Mouse (Mus musculus): ENCODE results near the gene Slc41a3. TPM values are rescaled to one million over a fixed set of nuclear protein-coding genes. Genes with fewer than 3 reads are reported as not detected.

Gene Slc41a3
- polyA plus RNA-seq, 1 experiment from 2014 or later, result 6.5 TPM

GRCm38 (mm10) chr6:90569736-90570383 is 34.7 kb upstream of the Slc41a3 start:
- H3K27ac ChIP-seq, result no peak overlapping the region
- H3K27me3 ChIP-seq, result no peaks in the 10 kb centered on the region
- no peak overlapping the region for H3K4me3 ChIP-seq
- no peaks in the 10 kb centered on the region for H3K36me3 ChIP-seq
- H3K9me3 ChIP-seq, result no peaks in the 10 kb centered on the region
- H3K4me1 ChIP-seq, result 0 out of 2 replicates have a peak, but pooled peaks cover 4% of the 10 kb centered on the region
- H3K9ac ChIP-seq, result no peak overlapping the region
- no peak for ATAC-seq (ENCODE audit: insufficient number of reproducible peaks, low FRiP score, low TSS enrichment, low read depth)
- no peak overlapping the region for H3K4me2 ChIP-seq
- WGBS, result 39% methylated on average over 12 of the region's 12 CpGs

GRCm38 (mm10) chr6:90570392-90570791 is 34.1 kb upstream of the Slc41a3 start:
- 72% methylated on average over 8 of the region's 8 CpGs for WGBS
- no peaks in the 10 kb centered on the region for H3K9me3 ChIP-seq
- no peaks in the 10 kb centered on the region for H3K27me3 ChIP-seq
- no peak overlapping the region for H3K4me2 ChIP-seq
- no peak for ATAC-seq (ENCODE audit: insufficient number of reproducible peaks, low FRiP score, low TSS enrichment, low read depth)
- no peak overlapping the region for H3K9ac ChIP-seq
- H3K4me1 ChIP-seq, result 0 out of 2 replicates have a peak, but pooled peaks cover 4% of the 10 kb centered on the region
- no peaks in the 10 kb centered on the region for H3K36me3 ChIP-seq
- H3K4me3 ChIP-seq, result no peak overlapping the region
- no peak overlapping the region for H3K27ac ChIP-seq

DNA sequence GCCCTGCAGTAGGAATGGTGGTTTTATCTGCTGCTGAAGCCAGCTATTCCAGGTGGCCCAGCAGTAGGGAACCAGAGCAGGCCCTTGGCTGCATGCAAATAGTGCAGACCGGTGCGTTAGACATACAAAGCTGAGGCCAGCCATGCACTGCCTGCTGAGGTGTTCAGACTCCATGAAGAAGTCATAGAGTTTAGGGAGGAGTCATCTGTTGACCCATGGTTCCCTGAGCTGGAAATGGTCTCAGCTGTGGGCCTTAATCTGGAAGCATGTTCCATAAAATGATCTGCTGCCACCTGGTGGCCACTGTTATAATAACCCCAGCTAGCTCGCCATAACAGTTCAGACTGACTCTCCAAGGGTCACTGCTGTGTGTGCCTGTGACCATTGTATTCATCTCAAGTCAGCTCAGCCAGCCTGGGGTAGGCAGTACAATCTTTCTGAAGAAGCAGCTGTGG is 29.2 kb upstream of the Slc41a3 start:
- 42% methylated on average over 3 of the region's 3 CpGs for WGBS
- H3K4me2 ChIP-seq, result no peak overlapping the region
- H3K9ac ChIP-seq, result no peak overlapping the region
- no peaks in the 10 kb centered on the region for H3K27me3 ChIP-seq
- H3K36me3 ChIP-seq, result no peaks in the 10 kb centered on the region
- H3K4me1 ChIP-seq, result no peaks in the 10 kb centered on the region
- H3K4me3 ChIP-seq, result no peak overlapping the region
- H3K9me3 ChIP-seq, result no peaks in the 10 kb centered on the region
- no peak for ATAC-seq (ENCODE audit: insufficient number of reproducible peaks, low FRiP score, low TSS enrichment, low read depth)
- H3K27ac ChIP-seq, result no peak overlapping the region

DNA sequence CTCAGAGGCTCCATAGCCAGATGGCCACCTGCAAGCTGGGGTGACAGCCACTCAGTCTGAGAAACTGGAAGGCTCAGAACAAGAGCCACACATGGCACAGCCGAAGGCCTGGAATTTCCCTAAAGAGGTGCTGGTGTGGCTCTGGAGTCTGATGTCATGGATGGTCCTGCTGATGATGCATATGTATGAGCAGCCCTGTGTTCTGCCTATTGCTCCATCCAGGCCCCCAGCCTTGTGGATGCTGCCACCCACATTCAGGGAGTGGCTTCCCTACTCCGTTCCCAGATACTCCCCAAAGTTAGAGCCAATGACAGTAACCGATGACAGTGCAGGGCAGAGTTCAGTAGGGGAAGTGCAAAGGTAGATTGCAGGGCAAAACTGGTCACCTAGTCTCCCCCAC is 26.4 kb upstream of the Slc41a3 start:
- no peak overlapping the region for H3K27ac ChIP-seq
- WGBS, result 58% methylated on average over 3 of the region's 3 CpGs
- H3K4me3 ChIP-seq, result no peak overlapping the region
- H3K4me2 ChIP-seq, result no peak overlapping the region
- H3K36me3 ChIP-seq, result no peaks in the 10 kb centered on the region
- ATAC-seq (ENCODE audit: insufficient number of reproducible peaks, low FRiP score, low TSS enrichment, low read depth), result no peak
- no peak overlapping the region for H3K9ac ChIP-seq
- no peaks in the 10 kb centered on the region for H3K4me1 ChIP-seq
- no peaks in the 10 kb centered on the region for H3K9me3 ChIP-seq
- H3K27me3 ChIP-seq, result no peaks in the 10 kb centered on the region

DNA sequence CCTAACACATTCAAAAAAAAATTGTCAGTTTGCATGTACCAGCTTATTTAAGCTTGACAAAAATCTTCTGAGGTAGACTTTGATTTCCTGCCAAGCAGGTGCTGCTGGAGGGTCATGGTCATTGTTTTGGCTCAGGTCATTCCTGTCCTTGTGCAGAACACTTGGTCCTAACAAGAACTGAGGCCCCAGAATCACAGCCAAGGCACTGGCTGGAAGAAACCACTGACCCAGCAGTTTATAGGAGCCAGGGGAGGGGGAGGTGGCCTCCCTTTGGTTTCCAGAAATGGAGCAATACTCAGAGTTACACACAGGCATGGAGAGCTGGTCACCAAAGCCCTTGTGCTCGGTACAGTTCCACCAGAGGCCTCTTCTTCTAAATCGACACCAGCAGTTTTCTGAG is 22.2 kb upstream of the Slc41a3 start:
- H3K4me3 ChIP-seq, result no peak overlapping the region
- no peak for ATAC-seq (ENCODE audit: insufficient number of reproducible peaks, low FRiP score, low TSS enrichment, low read depth)
- H3K4me1 ChIP-seq, result no peaks in the 10 kb centered on the region
- H3K4me2 ChIP-seq, result no peak overlapping the region
- no peak overlapping the region for H3K9ac ChIP-seq
- no peaks in the 10 kb centered on the region for H3K36me3 ChIP-seq
- no peak overlapping the region for H3K27ac ChIP-seq
- no peaks in the 10 kb centered on the region for H3K9me3 ChIP-seq
- WGBS, result 74% methylated on average over 2 of the region's 2 CpGs
- H3K27me3 ChIP-seq, result no peaks in the 10 kb centered on the region

GRCm38 (mm10) chr6:90588113-90588512 is 16.4 kb upstream of the Slc41a3 start:
- WGBS, result 32% methylated on average over 5 of the region's 5 CpGs
- Histone ChIP-seq H3K36me3 (no peaks in the 10 kb centered on the region), H3K4me2 (no peak overlapping the region), H3K4me1 (no peaks in the 10 kb centered on the region), H3K9ac (no peak overlapping the region), H3K27me3 (no peaks in the 10 kb centered on the region), H3K4me3 (no peak overlapping the region), H3K9me3 (no peaks in the 10 kb centered on the region), H3K27ac (no peak overlapping the region)
- no peak for ATAC-seq (ENCODE audit: insufficient number of reproducible peaks, low FRiP score, low TSS enrichment, low read depth)

DNA sequence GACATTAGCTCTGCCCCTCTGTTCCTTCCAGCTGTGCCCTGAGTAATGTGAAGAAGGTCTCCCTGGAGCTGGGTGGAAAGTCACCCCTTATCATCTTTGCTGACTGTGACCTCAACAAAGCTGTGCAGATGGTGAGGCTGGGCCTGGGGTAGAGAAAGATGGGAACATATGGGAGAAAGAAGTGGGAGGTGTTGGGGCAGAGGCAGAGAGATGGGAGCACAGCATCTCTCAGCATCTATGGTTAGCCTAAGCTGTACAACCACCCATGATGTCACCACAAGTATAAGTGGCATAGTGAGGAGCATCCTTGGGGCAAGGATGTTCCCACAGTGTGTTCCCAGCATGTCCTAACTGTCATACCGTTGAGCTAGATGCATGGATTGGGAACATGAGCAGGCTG is 13.8 kb upstream of the Slc41a3 start:
- H3K27me3 ChIP-seq, result no peaks in the 10 kb centered on the region
- no peak overlapping the region for H3K4me3 ChIP-seq
- H3K27ac ChIP-seq, result no peak overlapping the region
- H3K9me3 ChIP-seq, result no peaks in the 10 kb centered on the region
- H3K36me3 ChIP-seq, result no peaks in the 10 kb centered on the region
- ATAC-seq (ENCODE audit: insufficient number of reproducible peaks, low FRiP score, low TSS enrichment, low read depth), result no peak
- no peaks in the 10 kb centered on the region for H3K4me1 ChIP-seq
- WGBS, result 100% methylated on average over 1 of the region's 1 CpGs
- no peak overlapping the region for H3K4me2 ChIP-seq
- no peak overlapping the region for H3K9ac ChIP-seq

DNA sequence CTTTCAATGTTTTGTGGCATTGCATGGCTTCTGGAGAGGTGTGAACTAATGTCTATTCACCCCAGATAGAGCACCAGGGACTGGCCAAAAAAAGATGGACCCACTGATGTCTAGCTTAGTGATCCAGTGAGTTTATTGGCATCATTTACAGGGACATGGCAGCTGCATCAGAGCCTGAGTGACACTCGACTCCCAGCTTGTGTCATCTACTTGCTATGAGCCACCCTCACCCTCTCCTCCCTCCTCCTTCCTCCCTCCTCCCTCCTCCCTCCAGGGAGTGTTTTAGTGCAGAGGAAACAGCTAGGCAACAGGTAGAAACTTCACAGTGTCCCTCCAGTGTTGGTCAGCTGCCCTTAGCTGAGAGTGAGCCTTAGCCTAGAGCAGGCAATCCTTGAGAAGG is 9.6 kb upstream of the Slc41a3 start:
- Histone ChIP-seq H3K27ac (no peak overlapping the region), H3K9me3 (no peaks in the 10 kb centered on the region), H3K4me1 (no peaks in the 10 kb centered on the region), H3K27me3 (no peaks in the 10 kb centered on the region), H3K36me3 (no peaks in the 10 kb centered on the region), H3K4me2 (no peak overlapping the region), H3K4me3 (no peak overlapping the region), H3K9ac (no peak overlapping the region)
- no peak for ATAC-seq (ENCODE audit: insufficient number of reproducible peaks, low FRiP score, low TSS enrichment, low read depth)
- WGBS, result 47% methylated on average over 1 of the region's 1 CpGs

DNA sequence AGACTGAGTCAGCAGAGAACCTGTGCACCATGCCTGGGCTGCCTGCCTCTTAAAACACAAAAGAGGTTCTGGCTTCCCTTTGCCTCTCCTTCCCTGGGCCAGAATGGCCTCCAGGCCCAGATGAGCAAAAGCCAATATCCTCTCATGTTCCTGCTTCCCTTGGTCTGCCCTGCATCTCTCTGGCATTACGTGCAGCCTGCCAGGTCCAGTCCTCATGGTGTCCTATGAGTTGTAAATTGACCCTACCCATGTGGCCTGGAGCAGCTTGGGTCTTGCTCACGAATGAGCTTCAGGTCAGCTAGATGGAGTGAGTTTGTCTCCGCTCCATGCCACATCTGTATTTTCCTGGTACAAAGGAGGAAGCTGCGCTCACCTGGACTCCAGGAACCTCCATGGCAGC is 7.5 kb upstream of the Slc41a3 start:
- WGBS, result 85% methylated on average over 4 of the region's 4 CpGs
- H3K9me3 ChIP-seq, result no peaks in the 10 kb centered on the region
- no peak overlapping the region for H3K9ac ChIP-seq
- no peak for ATAC-seq (ENCODE audit: insufficient number of reproducible peaks, low FRiP score, low TSS enrichment, low read depth)
- H3K4me3 ChIP-seq, result no peak overlapping the region
- no peak overlapping the region for H3K27ac ChIP-seq
- H3K4me1 ChIP-seq, result no peaks in the 10 kb centered on the region
- no peaks in the 10 kb centered on the region for H3K27me3 ChIP-seq
- H3K4me2 ChIP-seq, result no peak overlapping the region
- H3K36me3 ChIP-seq, result no peaks in the 10 kb centered on the region

DNA sequence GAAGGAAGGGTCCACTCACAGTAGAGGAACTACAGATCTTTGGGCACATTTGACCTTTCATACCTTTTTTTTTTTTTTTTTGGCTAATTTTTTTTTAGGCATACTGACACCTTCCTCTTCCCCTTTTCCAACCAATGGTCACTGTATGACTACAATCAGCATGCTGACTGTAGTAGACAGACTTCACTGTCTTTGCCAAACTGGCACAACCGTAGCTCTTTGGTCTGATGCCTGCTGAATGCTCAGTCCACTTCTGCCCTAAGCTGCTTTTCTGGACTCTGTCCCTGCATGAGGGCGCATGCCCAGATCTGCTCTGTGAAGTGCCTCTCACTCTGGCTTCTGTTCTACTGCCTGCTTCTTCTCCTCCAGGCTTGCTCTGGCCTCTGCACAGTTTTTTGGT is 6.9 kb upstream of the Slc41a3 start:
- H3K4me2 ChIP-seq, result no peak overlapping the region
- 70% methylated on average over 2 of the region's 2 CpGs for WGBS

DNA sequence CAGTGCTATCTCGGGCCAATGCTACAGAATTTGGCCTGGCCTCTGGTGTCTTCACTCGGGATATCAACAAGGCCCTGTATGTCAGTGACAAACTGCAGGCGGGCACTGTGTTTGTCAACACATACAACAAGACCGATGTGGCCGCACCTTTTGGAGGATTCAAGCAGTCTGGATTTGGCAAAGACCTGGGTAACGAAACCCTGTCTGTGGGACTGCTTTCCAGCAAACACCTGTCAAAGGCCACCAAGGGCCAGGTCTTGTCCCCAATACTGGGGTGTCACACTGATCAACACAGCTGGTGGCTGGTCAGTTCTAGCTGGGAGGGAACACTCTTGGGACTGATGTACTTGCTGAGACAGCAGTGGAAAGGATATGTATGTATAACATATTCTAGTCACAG is 6.3 kb upstream of the Slc41a3 start:
- Histone ChIP-seq H3K9ac (no peak overlapping the region), H3K4me2 (no peak overlapping the region), H3K36me3 (no peaks in the 10 kb centered on the region), H3K27ac (no peak overlapping the region), H3K27me3 (0 out of 2 replicates have a peak, but pooled peaks cover 2% of the 10 kb centered on the region), H3K4me3 (no peak overlapping the region), H3K4me1 (no peaks in the 10 kb centered on the region), H3K9me3 (no peaks in the 10 kb centered on the region)
- 87% methylated on average over 6 of the region's 6 CpGs for WGBS
- no peak for ATAC-seq (ENCODE audit: insufficient number of reproducible peaks, low FRiP score, low TSS enrichment, low read depth)

More for the DNA sequence above, 6.9 kb upstream of the Slc41a3 start:
- no peaks in the 10 kb centered on the region for H3K27me3 ChIP-seq
- no peak overlapping the region for H3K27ac ChIP-seq
- no peaks in the 10 kb centered on the region for H3K9me3 ChIP-seq
- no peaks in the 10 kb centered on the region for H3K4me1 ChIP-seq
- no peak overlapping the region for H3K9ac ChIP-seq
- no peaks in the 10 kb centered on the region for H3K36me3 ChIP-seq
- ATAC-seq (ENCODE audit: insufficient number of reproducible peaks, low FRiP score, low TSS enrichment, low read depth), result no peak
- H3K4me3 ChIP-seq, result no peak overlapping the region

- no peak for ATAC-seq (ENCODE audit: insufficient number of reproducible peaks, low FRiP score, low TSS enrichment, low read depth)
- no peaks in the 10 kb centered on the region for H3K36me3 ChIP-seq
- WGBS, result 78% methylated on average over 4 of the region's 4 CpGs
Observed at GRCm38 (mm10) chr6:90600351-90600750, 4.2 kb upstream of the Slc41a3 start.

DNA sequence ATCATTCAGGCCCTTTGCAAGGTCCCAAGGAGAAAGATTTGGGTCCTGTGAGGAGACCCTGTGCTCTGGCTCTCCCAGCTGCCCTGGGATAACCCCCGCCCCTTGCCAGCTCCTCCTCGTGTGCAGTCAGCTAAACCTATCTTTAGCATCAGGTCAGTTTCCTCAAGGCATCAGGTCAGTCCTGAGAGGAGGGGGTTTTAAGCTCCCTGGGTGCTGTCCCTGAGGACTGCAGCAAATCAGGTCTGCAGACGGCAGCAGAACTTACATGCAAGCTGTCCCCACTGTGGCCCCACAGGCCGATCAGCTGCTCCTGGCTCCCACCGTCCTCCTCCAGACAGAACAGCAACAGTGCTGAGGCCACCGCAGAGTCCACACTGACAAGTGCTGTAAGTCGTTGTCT is 2.8 kb upstream of the Slc41a3 start:
- no peak overlapping the region for H3K4me2 ChIP-seq
- no peak overlapping the region for H3K9ac ChIP-seq
- peaks cover 15% of the 10 kb centered on the region for H3K4me1 ChIP-seq
- H3K36me3 ChIP-seq, result no peaks in the 10 kb centered on the region
- no peak overlapping the region for H3K4me3 ChIP-seq
- no peak overlapping the region for H3K27ac ChIP-seq
- no peaks in the 10 kb centered on the region for H3K9me3 ChIP-seq
- WGBS, result 53% methylated on average over 7 of the region's 7 CpGs
- 0 out of 2 replicates have a peak, but pooled peaks cover 2% of the 10 kb centered on the region for H3K27me3 ChIP-seq
- no peak for ATAC-seq (ENCODE audit: insufficient number of reproducible peaks, low FRiP score, low TSS enrichment, low read depth)

More at GRCm38 (mm10) chr6:90600351-90600750, 4.2 kb upstream of the Slc41a3 start:
- Histone ChIP-seq H3K4me1 (peaks cover 11% of the 10 kb centered on the region; the same call in 1 of the 2 replicates), H3K4me3 (no peak overlapping the region), H3K9ac (no peak overlapping the region), H3K27me3 (0 out of 2 replicates have a peak, but pooled peaks cover 2% of the 10 kb centered on the region), H3K4me2 (no peak overlapping the region), H3K9me3 (no peaks in the 10 kb centered on the region), H3K27ac (no peak overlapping the region)
